Mouse (Mus musculus) right cerebral cortex, adult 18-20 months (tissue): Measurements from ENCODE around the gene Vmn1r175.
"Not testable (repeated sequence)": the region's sequence is repeated elsewhere in the genome, so short reads cannot be mapped to it uniquely, and the experiment has no call there.

Experiments used
- DNase-seq: peaks from one replicate; pipeline ENCODE4 v3.0.0; 2022; ENCODE audit warnings: mixed read lengths

Gene Vmn1r175

DNA sequence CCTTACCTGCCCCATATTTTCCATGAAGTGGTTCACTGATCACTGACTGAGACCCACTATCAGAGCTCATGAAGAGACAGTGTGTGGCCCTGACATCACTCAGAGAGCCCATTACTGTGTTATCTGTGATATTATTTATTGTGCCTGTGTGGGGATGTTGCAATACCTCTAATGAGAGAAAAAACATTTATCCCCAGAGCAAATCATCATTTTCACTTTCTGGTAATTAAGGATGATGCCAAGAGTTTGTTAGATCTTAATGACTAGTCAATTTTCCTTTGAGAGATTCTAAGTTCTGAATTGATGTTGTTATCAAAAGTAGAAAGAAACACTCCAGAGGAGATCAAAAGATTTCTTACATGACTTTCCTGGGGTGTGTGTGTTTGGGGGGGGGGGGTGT is at the start of gene Vmn1r175:
Gene Vmn1r175, minus strand, starts transcription at position 101 of the 400 bp plus-strand sequence.
- DNase-seq = not testable (repeated sequence)

DNA sequence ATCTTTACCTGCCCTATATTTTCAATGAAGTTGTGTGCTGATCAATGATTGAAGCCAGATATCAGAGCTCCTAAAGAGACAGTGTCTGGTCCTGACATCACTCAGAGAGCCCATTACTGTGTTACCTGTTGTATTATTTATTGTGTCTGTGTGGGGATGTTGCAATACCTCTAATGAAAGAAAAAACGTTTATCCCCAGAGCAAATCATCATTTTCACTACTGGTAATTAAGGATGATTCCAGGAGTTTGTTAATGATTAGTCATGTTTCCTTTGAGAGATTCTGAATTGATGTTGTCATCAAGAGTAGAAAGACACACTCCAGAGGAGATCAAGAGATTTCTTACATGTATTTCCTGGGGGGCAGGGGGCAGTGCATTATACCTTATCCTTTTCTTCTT is 26.8 kb upstream of the Vmn1r175 start, which contains the start of gene Vmn1r176:
Gene Vmn1r176, minus strand, starts transcription at position 101 of the 400 bp plus-strand sequence.
- not testable (repeated sequence) for DNase-seq

DNA sequence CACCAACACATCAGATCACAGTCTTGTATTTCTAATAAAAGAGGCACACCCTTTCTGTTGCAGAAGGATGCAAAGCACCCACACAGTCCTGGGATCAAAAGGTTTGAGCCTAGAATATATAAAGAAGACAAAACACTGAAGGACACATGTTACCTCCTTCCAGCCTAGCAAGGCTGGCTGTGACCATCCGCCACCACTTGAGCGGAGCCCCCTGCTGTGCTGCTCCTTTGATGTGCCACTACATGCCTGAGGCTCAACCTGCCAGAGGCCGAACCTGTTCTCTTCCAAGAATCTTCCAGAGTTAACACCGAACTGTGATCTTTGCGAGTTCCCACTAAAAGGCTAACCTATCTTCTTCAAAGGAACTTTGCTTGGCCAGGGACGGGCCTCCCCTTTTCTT is 25.9 kb downstream of the Vmn1r175 start:
- DNase-seq = no peak
